Mouse (Mus musculus) heart, embryonic 10.5 days (tissue): Measurements from ENCODE around the gene Tmed3. TPM values are rescaled to one million over a fixed set of nuclear protein-coding genes. Genes with fewer than 3 reads are reported as not detected.

Experiments used
- DNase-seq: peaks from one replicate; pipeline ENCODE4 v3.0.0-alpha.2; 2017; ENCODE audit warnings: low spot score
- H3K27ac ChIP-seq: fragments of 300-500 bp; sonication (generic); 2 replicates; pipeline ENCODE4 v1.5.1; 2016; ENCODE audit warnings: mild to moderate bottlenecking
- H3K27me3 ChIP-seq: fragments of 300-500 bp; sonication (generic); 2 replicates; pipeline ENCODE4 v1.6.1; 2016; ENCODE audit warnings: mild to moderate bottlenecking; ENCODE audit not compliant: poor library complexity, insufficient read depth, severe bottlenecking
- H3K36me3 ChIP-seq: fragments of 300-500 bp; sonication (generic); 2 replicates; pipeline ENCODE4 v1.6.1; 2016; ENCODE audit warnings: mild to moderate bottlenecking, moderate library complexity
- H3K4me1 ChIP-seq: fragments of 300-500 bp; sonication (generic); 2 replicates; pipeline ENCODE4 v1.6.1; 2016; ENCODE audit warnings: mild to moderate bottlenecking
- H3K4me3 ChIP-seq: fragments of 300-500 bp; sonication (generic); 2 replicates; pipeline ENCODE4 v1.5.1; 2016; ENCODE audit warnings: mild to moderate bottlenecking, moderate library complexity
- H3K9me3 ChIP-seq: fragments of 300-500 bp; sonication (generic); 2 replicates; pipeline ENCODE4 v1.6.1; 2016; ENCODE audit warnings: mild to moderate bottlenecking, moderate library complexity
- WGBS: fragments of 180-500 bp; shearing (Covaris S2); methylation state at CpG from one replicate; pipeline ENCODE4 v1.1.7; 2016; 5-methylcytosine and 5-hydroxymethylcytosine counted together
- polyA plus RNA-seq: library from polyadenylated mRNA; unstranded; fragments of >200 nt; fragmentation: Nextera tagmentation; extraction: Ambion mirVana; gene quantifications from 2 replicates; pipeline ENCODE4 v1.2.1, GENCODE M21; 2016

Tmed3 gene
- 64.7 and 64.9 TPM in 2 replicates for polyA plus RNA-seq

DNA sequence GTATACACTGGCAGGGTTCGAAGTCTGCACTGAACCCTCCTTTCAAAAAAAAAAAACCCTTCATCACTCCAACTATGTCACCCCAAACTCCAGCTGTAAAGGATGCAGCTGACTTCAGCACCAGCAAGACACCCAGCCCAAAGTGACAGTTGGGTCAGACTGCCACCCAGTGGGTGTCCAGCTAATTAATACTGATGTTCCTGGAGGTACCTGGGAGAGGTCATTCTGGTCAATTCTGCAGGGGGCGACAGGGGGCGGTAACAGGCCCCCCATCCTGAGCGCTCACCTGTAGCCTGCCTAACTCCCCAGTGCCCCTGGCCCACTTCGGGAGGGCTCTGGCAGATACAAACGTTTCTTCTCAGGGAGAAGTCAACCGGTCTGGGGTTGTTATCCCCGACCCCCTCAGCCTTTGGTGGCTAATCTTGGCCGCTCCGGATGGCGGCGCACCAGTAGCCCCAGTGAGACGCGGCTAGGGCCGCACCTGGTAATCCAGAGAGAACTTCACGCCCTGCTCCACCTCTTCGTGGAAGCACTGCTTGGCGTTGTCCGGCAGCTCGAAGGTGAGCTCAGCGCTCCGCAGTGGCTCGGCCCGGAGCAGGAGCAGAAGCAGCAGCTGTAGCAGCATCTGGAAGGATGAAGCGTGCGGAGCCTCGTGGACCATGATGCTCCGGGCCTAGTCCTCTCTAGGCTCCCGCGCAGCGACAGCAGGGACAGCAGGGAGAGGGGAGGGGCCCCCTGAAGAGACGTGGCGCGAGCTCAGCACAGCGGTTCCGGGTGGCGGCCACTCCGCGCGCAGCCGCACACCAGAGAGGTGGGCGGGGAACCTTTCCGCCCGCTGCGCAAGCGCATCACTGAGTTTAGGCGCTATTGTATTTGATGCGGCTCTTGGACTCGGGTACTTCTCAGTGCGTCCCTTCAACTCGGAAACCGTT lies at the start of gene Tmed3:
Tmed3 (minus strand) TSS at position 804 of the 932 bp plus-strand sequence.
- Histone ChIP-seq H3K4me1 (peaks cover 12% of the 10 kb centered on the region; the same call in 1 of the 2 replicates), H3K4me3 (peak within 1 kb of the TSS; percentile 77), H3K36me3 (peaks cover 22% of the 10 kb centered on the region), H3K9me3 (no peaks in the 10 kb centered on the region), H3K27me3 (no peaks in the 10 kb centered on the region), H3K27ac (peak within 1 kb of the TSS; percentile 93)
- WGBS, result 1% methylated on average over 52 of the region's 52 CpGs
- DNase-seq, result peak; percentile 94

DNA sequence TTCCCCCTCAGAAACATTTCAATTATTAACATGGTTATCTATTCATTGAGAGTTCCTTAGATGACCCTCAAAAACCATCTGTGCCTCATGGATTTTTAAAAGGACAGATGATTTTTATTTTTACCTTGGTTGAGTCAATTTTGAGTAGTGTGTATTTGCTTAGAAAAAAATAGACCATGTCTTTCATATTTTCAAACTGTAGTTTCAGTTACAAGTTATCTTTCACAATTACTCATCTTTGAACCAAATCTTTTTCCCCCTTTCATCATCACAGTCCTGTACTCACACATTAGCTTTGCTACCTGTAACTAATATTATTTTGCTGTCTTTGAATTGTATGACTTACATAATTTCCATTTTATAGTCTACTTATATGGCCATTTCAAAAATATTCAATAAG lies 35.2 kb upstream of the Tmed3 start:
- no peak overlapping the region for H3K27ac ChIP-seq
- no peaks in the 10 kb centered on the region for H3K36me3 ChIP-seq
- H3K9me3 ChIP-seq, result no peaks in the 10 kb centered on the region
- H3K27me3 ChIP-seq, result peaks cover 13% of the 10 kb centered on the region
- no peak overlapping the region for H3K4me3 ChIP-seq
- no peak for DNase-seq
- H3K4me1 ChIP-seq, result no peaks in the 10 kb centered on the region

DNA sequence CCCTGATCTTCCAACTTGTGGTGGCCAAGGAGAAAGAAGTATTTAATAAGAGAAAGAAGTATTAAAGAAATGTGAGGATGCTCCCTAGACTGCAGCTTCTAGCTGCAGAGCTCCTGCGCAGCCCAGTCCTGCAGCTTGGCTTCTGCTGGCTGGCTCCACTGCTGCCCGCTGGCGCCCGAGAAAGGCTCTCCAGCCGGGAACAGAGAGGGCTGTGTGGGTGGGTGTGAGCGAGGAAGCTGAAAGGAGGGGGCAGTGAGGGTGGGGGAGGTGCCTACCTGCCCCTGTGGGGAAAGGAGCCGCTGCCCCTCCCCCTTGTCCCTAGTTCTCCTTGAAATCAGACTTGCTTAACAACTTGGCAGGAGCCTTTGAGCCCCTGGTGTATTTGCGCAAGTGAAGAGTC lies 33.4 kb upstream of the Tmed3 start, which contains the start of gene Ankrd34c:
Ankrd34c (minus strand) TSS at position 181 of the 400 bp plus-strand sequence.
- under 1% methylated on average over 8 of the region's 8 CpGs for WGBS
- no peaks in the 10 kb centered on the region for H3K36me3 ChIP-seq
- DNase-seq, result no peak
- no peak within 1 kb of the TSS for H3K4me3 ChIP-seq
- H3K27ac ChIP-seq, result no peak within 1 kb of the TSS
- H3K4me1 ChIP-seq, result no peaks in the 10 kb centered on the region
- H3K27me3 ChIP-seq, result peaks cover 13% of the 10 kb centered on the region
- H3K9me3 ChIP-seq, result no peaks in the 10 kb centered on the region

DNA sequence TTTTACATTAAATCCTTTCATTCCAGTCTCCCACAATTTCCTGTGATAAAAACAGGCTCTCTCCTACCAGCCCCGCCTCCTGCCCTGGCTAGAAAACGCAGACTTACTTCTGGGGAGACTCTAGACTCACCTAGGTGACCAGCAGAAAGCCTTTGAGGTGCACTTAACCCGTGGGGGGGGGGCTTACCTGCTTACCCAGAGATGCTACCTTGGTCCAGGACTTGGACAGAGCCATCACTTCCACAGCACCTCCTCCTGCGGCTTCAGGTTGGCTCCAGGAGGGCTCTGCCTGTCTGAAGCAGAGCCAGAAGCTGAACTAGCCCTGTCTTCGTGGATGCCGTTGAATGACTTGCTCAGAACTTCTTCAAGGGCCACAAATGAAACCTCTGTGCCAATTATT lies 33.0 kb upstream of the Tmed3 start:
- H3K4me3 ChIP-seq, result no peak overlapping the region
- peaks cover 13% of the 10 kb centered on the region for H3K27me3 ChIP-seq
- WGBS, result 9% methylated on average over 6 of the region's 6 CpGs
- H3K27ac ChIP-seq, result no peak overlapping the region
- H3K36me3 ChIP-seq, result no peaks in the 10 kb centered on the region
- H3K4me1 ChIP-seq, result no peaks in the 10 kb centered on the region
- no peak for DNase-seq
- H3K9me3 ChIP-seq, result no peaks in the 10 kb centered on the region

DNA sequence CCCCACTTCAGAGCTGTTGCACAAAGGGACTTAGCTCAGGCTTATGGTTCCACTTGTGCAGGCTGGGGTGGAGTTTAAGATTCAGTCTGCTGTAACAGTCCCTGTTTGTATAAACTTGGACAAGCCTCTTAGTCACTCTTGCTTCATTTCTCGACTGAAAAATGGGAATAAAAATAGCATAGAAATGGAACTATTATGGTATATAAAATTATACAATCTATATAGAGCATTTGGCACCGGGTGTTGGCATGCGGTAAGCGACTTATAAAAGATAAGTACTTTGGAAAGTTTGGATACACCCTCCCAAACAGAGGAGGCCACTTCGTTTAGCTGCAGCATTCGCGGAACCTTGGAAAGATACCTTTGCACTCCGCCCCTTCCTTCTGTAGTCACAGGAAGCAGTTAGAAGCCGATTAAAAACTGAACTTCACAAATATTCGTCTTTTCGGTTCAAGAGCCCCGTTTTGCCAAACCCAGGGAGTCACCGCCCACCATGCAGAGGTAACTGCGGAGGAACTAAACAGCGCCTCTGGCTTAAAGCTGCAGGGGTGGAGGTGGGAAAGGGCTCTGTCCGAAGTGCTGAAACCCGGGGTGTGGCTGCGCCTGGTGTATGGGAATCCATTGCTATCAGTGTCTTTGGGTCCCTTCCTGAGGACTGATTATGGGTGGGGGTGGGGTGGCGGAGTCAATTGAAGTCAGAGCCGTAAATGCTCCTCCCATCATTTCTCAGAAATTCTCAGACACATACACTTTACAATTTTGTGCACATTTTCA lies 32.3 kb upstream of the Tmed3 start:
- Histone ChIP-seq H3K36me3 (no peaks in the 10 kb centered on the region), H3K4me3 (no peak overlapping the region), H3K4me1 (no peaks in the 10 kb centered on the region), H3K27ac (no peak overlapping the region), H3K9me3 (no peaks in the 10 kb centered on the region), H3K27me3 (peaks cover 13% of the 10 kb centered on the region)
- 8% methylated on average over 20 of the region's 20 CpGs for WGBS
- DNase-seq, result peak; percentile 87

DNA sequence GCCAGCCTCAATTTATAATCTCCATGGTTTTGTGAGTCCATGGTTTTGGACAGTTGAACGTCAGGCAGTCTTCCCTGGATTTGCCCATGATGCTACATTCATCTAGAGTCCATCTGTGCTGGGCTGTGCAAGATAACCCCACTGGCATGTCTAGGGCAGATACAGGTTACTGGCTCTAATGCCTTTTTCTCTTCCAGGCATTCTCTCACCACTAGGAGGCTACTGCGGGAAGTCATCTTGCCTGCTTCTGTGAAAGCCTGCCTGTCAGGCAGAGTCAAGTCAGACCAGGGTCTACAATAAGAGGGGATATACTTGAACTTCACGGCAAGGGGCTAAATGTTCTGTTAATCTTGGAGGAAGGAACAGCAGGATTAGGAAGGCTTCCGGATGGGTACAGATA lies 2.0 kb upstream of the Tmed3 start:
- H3K4me3 ChIP-seq, result no peak overlapping the region
- no peak for DNase-seq
- 22% methylated on average over 4 of the region's 4 CpGs for WGBS
- peaks cover 12% of the 10 kb centered on the region; the same call in 1 of the 2 replicates for H3K4me1 ChIP-seq
- peaks cover 1% of the 10 kb centered on the region; the same call in 1 of the 2 replicates for H3K36me3 ChIP-seq
- no peak overlapping the region for H3K27ac ChIP-seq
- H3K27me3 ChIP-seq, result no peaks in the 10 kb centered on the region
- no peaks in the 10 kb centered on the region for H3K9me3 ChIP-seq

DNA sequence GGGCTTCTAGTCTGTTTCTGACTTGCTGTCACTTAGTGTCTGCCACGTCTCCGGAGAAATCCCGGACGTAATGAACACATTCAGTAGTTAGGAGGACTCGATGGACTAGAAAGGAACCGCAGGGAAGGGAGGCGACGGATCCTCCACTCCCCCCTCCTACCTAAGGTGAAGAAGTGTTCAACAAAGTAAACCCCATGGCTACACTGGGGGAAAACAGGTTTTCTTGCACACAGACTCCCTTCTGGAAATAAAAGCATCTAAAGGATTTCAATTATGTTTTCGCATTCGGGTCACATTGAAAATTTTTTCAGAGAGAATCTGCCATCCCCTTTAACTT lies 297 bp upstream of the Tmed3 start:
- no peaks in the 10 kb centered on the region for H3K27me3 ChIP-seq
- peak overlapping the region; percentile 77 for H3K4me3 ChIP-seq
- WGBS, result 9% methylated on average over 10 of the region's 10 CpGs
- H3K9me3 ChIP-seq, result no peaks in the 10 kb centered on the region
- H3K4me1 ChIP-seq, result peaks cover 12% of the 10 kb centered on the region; the same call in 1 of the 2 replicates
- no peak for DNase-seq
- H3K36me3 ChIP-seq, result peaks cover 16% of the 10 kb centered on the region; the same call in 1 of the 2 replicates
- peak overlapping the region; percentile 93 for H3K27ac ChIP-seq

DNA sequence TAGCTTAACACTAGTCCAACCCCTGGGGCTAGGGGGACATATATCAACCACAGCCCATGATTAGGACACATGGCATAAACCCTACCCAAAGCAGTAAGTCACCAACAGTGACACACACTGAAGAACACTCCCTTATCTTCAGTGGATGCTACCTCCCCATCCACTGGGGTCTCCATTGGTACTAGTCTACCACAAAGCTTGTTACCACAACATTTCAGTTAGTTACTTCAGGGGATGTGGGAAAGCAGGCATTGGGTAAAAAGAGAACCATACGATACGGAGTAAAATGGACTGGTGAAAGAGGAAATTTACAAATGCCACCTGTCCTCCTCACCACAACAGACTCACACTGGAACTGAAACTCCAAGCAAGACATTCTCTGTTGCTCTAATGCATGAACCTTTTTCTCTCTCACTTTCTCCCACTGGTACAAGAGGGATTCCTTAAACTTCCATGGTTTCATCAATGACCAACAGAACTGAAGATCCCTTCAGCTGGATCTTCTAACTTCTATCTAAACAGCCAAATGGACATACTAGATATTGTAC lies 3.9 kb downstream of the Tmed3 start:
- H3K9me3 ChIP-seq, result no peaks in the 10 kb centered on the region
- no peak overlapping the region for H3K27ac ChIP-seq
- peaks cover 12% of the 10 kb centered on the region; the same call in 1 of the 2 replicates for H3K4me1 ChIP-seq
- WGBS, result 92% methylated on average over 2 of the region's 2 CpGs
- no peaks in the 10 kb centered on the region for H3K27me3 ChIP-seq
- peaks cover 33% of the 10 kb centered on the region for H3K36me3 ChIP-seq
- no peak overlapping the region for H3K4me3 ChIP-seq
- DNase-seq, result no peak

DNA sequence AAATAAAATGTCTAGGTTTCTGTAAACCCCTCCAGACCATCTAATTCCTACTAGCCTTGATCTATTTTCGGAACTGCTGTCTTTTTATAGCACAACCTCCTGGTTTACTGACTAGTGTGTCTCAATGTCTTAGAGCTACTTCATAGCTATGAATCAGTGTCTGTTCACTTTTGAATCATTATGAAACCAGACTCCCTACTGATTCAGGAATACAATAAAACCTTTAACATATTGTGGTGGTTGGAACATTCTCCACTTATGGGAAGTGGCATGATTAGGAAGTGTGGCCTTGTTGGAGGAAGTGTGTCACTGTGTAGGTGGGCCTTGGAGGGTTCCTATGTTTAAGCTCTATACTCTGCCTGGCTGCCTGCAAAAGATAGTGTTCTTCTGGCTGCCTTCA lies 9.7 kb downstream of the Tmed3 start:
- Histone ChIP-seq H3K27ac (no peak overlapping the region), H3K36me3 (peaks cover 16% of the 10 kb centered on the region), H3K27me3 (no peaks in the 10 kb centered on the region), H3K9me3 (no peaks in the 10 kb centered on the region), H3K4me3 (no peak overlapping the region), H3K4me1 (no peaks in the 10 kb centered on the region)
- 71% methylated on average over 1 of the region's 1 CpGs for WGBS
- DNase-seq, result no peak

DNA sequence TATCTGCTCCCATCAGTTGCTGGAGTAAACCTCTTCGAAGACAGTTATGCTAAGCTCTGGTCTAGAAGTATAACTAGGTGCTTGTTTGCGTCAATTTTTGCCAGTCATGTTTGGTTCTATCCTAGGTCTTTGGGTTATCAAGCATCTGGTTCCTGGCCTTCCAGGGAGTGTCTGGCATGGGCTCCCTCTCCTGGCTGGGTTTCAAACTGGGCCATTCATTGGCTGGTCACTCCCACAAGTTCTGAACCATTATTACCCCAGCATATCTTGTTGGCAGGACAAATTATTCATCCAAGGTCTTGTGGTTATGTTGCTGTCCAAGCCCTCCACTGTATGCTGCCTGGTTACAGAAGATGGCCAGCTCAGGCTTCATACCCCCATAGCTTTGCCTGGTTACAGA lies 11.2 kb downstream of the Tmed3 start:
- H3K9me3 ChIP-seq, result no peaks in the 10 kb centered on the region
- peaks cover 2% of the 10 kb centered on the region; the same call in 1 of the 2 replicates for H3K36me3 ChIP-seq
- no peak for DNase-seq
- H3K4me3 ChIP-seq, result no peak overlapping the region
- H3K4me1 ChIP-seq, result no peaks in the 10 kb centered on the region
- no peak overlapping the region for H3K27ac ChIP-seq
- no peaks in the 10 kb centered on the region for H3K27me3 ChIP-seq
- WGBS, result 91% methylated on average over 2 of the region's 2 CpGs

DNA sequence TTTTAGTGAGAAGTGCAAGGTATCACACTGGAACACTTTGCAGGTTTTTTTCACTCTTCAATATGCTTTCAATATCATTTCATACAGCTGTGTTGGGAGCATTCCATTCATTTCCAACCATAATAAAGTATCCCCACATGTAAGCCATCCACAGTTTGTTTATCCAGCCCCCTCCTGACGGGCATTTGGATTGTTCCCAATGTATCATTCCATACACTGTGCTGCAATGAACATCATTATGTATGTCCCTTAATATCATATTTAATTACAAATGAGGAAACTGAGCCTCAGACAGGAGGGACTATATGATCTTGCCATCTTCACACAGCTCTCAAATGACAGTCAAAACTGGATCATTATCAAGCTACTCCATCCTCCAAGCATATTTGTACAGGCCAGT lies 15.7 kb downstream of the Tmed3 start:
- no peak for DNase-seq
- Histone ChIP-seq H3K4me3 (no peak overlapping the region), H3K36me3 (no peaks in the 10 kb centered on the region), H3K4me1 (no peaks in the 10 kb centered on the region), H3K9me3 (no peaks in the 10 kb centered on the region), H3K27me3 (no peaks in the 10 kb centered on the region), H3K27ac (no peak overlapping the region)
- 61% methylated on average over 1 of the region's 1 CpGs for WGBS

DNA sequence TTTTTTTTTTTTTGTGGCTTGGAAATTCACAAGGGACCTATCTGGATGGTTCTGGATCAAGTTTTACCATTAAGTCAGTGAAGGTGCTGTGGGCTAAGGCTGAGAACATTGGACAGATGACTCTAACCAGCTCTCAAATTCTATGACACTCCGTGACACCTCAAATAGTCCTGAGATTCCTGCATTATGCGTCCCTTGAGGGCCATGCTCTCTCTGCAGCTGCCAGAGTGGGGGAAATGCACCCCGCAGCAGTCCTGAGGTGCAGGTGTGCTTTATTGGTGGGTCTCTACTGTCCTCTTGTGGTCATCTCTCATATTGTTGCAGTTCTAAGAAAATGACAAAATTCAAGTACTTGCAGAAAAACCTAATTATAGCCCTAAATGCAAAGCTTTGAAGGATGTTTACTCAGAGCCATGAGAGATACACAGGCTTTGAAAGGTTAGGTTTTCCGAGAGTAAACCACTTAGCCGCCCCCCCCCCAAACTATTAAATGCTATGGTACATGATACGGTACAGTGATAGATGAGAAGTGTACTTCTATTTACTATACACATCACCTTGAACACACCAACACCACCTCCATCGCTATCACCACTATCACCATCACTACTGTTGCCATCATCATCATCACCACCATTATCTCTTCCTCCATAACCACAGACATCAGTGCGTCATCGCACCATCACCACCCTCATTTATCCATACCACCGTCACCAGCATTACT lies 17.2 kb downstream of the Tmed3 start:
- H3K4me3 ChIP-seq, result no peak overlapping the region
- no peaks in the 10 kb centered on the region for H3K4me1 ChIP-seq
- H3K27ac ChIP-seq, result no peak overlapping the region
- no peak for DNase-seq
- H3K27me3 ChIP-seq, result no peaks in the 10 kb centered on the region
- H3K36me3 ChIP-seq, result no peaks in the 10 kb centered on the region
- no peaks in the 10 kb centered on the region for H3K9me3 ChIP-seq
- WGBS, result 56% methylated on average over 10 of the region's 10 CpGs
